Comparison of ENCODE assay signal across 15 mouse cellular contexts in the genomic region with DNA sequence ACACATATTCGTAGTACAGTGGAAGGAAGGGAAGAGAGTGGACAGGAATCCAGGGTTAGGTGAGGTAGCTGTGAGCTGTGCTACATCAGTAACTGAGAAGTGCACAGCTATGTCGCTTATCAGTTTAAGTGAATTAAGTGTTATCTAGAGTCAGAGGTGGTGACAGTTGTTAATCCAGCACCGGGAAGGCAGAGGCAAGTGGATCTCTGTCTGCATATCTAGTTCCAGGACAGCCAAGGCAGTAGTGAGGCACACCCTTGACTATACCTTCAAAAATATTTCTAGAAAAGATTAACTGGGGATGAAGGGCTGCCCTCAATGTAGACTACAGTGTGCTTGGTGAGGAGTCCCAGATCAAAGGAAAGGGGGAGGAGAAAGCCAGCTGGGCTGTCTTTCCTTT.
"Had no signal": no experiment of that assay in that cellular context is flagged by ENCODE, and none has a peak within 500 bp of the region (broad histone marks: within the 10 kb centered on the region; RNA-seq: fewer than 3 reads in every experiment).

No protein-coding gene starts in this region.

- H3K4me3 ChIP-seq: limb, embryonic 10.5 days; limb, embryonic 13.5 days; megakaryocyte, embryonic 14.5 days had no signal

- ATAC-seq: hindbrain, postnatal 0 days; intestine, postnatal 0 days had no signal

- H3K9ac ChIP-seq: limb, embryonic 13.5 days had no signal

- H3K4me2 ChIP-seq: limb, embryonic 13.5 days; midbrain, embryonic 11.5 days had no signal

- H3K27me3 ChIP-seq: limb, embryonic 13.5 days; megakaryocyte, embryonic 14.5 days had no signal

- H3K27ac ChIP-seq: hindbrain, postnatal 0 days; kidney, postnatal 0 days; limb, embryonic 10.5 days; limb, embryonic 13.5 days; macrophage had no signal

- DNase-seq: kidney, adult 2 months; kidney, postnatal 4 days; layer of hippocampus, adult 9-11 months; lung, adult 2 months; midbrain, embryonic 14.5 days; thymus, adult 18-20 months; thymus, postnatal 36 days had no signal

- H3K9me3 ChIP-seq: limb, embryonic 10.5 days; limb, embryonic 13.5 days; megakaryocyte, embryonic 14.5 days had no signal
